Mouse (Mus musculus) liver, adult 2 months (tissue): ENCODE data around the gene Chadl. TPM values are rescaled to one million over a fixed set of nuclear protein-coding genes. Genes with fewer than 3 reads are reported as not detected.
"Not testable (repeated sequence)": the region's sequence is repeated elsewhere in the genome, so short reads cannot be mapped to it uniquely, and the experiment has no call there.

Experiments used
- DNase-seq: peaks from one replicate; pipeline ENCODE4 v3.0.0-alpha.2; 2011; ENCODE audit warnings: low read depth, low spot score; ENCODE audit errors: extremely low read depth
- H3K27ac ChIP-seq: fragments of 200-500 bp; replicated peaks from 2 replicates; pipeline ENCODE4 v1.5.1; 2012; ENCODE audit warnings: low read depth, mild to moderate bottlenecking, control low read depth, inconsistent platforms, low read length; ENCODE audit not compliant: insufficient read depth
- H3K27me3 ChIP-seq: fragments of 200-500 bp; 2 replicates; pipeline ENCODE4 v1.6.1; 2012; ENCODE audit warnings: mild to moderate bottlenecking, moderate library complexity, low read length, inconsistent platforms; ENCODE audit not compliant: control insufficient read depth, insufficient read depth
- H3K36me3 ChIP-seq: fragments of 200-500 bp; 2 replicates; pipeline ENCODE4 v1.6.1; 2012; ENCODE audit warnings: low read length, inconsistent platforms; ENCODE audit not compliant: control insufficient read depth, insufficient read depth
- H3K4me1 ChIP-seq: fragments of 200-500 bp; 2 replicates; pipeline ENCODE4 v1.6.1; 2011; ENCODE audit warnings: low read length; ENCODE audit not compliant: control insufficient read depth, insufficient read depth
- H3K4me3 ChIP-seq: fragments of 200-500 bp; 2 replicates; pipeline ENCODE4 v1.5.1; 2011; ENCODE audit warnings: low read depth, mild to moderate bottlenecking, control low read depth, low read length, moderate library complexity; ENCODE audit not compliant: insufficient read depth
- H3K79me2 ChIP-seq: fragments of 200-500 bp; 2 replicates; pipeline ENCODE4 v1.6.1; 2012; ENCODE audit warnings: inconsistent platforms, mild to moderate bottlenecking, low read length, moderate library complexity; ENCODE audit not compliant: control insufficient read depth, insufficient read depth
- H3K9ac ChIP-seq: fragments of 200-500 bp; 2 replicates; pipeline ENCODE4 v1.6.1; 2012; ENCODE audit warnings: low read depth, mild to moderate bottlenecking, control low read depth, inconsistent platforms, low read length
- CTCF ChIP-seq: fragments of 200-500 bp; IDR thresholded peaks from 2 replicates; pipeline ENCODE4 v1.5.1; 2011; ENCODE audit warnings: low read depth, low read length, control low read depth
- POLR2A ChIP-seq: fragments of 200-500 bp; IDR thresholded peaks from 2 replicates; pipeline ENCODE4 v1.6.1; 2011; ENCODE audit warnings: low read length, control low read depth; ENCODE audit not compliant: insufficient read depth; ENCODE audit errors: extremely low read depth
- WGBS: fragments of 180-500 bp; shearing (Covaris S2); methylation state at CpG from one replicate; pipeline ENCODE4 v1.1.7; 2018; 5-methylcytosine and 5-hydroxymethylcytosine counted together
- polyA plus RNA-seq: library from polyadenylated mRNA; depleted of rRNA; stranded (reverse); fragments of >200 nt; gene quantifications from 2 replicates; pipeline ENCODE4 v1.2.3, GENCODE M21; 2012
- total RNA-seq: library from RNA; depleted of rRNA; stranded (reverse); fragments of >200 nt; gene quantifications from 2 replicates; pipeline ENCODE4 v1.2.3, GENCODE M21; 2014

Gene Chadl
- total and polyA plus RNA-seq, 2 experiments, result 0.37 to 1.5 TPM

DNA sequence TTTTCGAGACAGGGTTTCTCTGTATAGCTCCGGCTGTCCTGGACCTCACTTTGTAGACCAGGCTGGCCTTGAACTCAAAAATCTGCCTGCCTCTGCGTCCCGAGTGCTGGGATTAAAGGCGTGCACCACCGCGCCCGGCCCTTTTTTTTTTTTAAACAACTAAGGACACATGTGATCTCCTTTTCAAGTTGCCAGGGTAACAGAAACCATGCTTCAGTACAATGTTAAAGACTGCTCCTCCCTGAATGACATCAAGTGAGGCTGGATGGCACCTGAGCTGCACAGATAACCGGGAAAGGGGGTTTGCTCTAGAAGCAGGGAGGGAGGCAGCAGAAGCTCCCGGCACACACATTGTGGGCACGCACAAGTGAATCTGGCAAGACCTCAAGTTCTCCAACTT lies 11.9 kb upstream of the Chadl start:
- Histone ChIP-seq H3K4me3 (no peak overlapping the region), H3K36me3 (peaks cover 25% of the 10 kb centered on the region; the same call in 1 of the 2 replicates), H3K27ac (no peak overlapping the region), H3K9ac (no peak overlapping the region), H3K79me2 (no peaks in the 10 kb centered on the region), H3K27me3 (no peaks in the 10 kb centered on the region), H3K4me1 (no peaks in the 10 kb centered on the region)
- 94% methylated on average over 11 of the region's 11 CpGs for WGBS
- TF ChIP-seq CTCF, result no peak
- no peak for TF ChIP-seq POLR2A
- DNase-seq, result no peak

- WGBS, result 94% methylated on average over 3 of the region's 3 CpGs
Measured at GRCm38 (mm10) chr15:81703094-81703489, 6.0 kb upstream of the Chadl start.

GRCm38 (mm10) chr15:81702306-81703093 lies 5.4 kb upstream of the Chadl start:
- Histone ChIP-seq H3K9ac (no peak overlapping the region), H3K4me3 (no peak overlapping the region), H3K36me3 (peaks cover 13% of the 10 kb centered on the region; the same call in 1 of the 2 replicates), H3K79me2 (no peaks in the 10 kb centered on the region), H3K27me3 (no peaks in the 10 kb centered on the region), H3K4me1 (peaks cover 22% of the 10 kb centered on the region), H3K27ac (peak overlapping the region; percentile 66)
- TF ChIP-seq CTCF (no peak), POLR2A (no peak)
- 39% methylated on average over 13 of the region's 13 CpGs for WGBS
- DNase-seq, result peak; percentile 71

More at GRCm38 (mm10) chr15:81703094-81703489, 6.0 kb upstream of the Chadl start:
- Histone ChIP-seq H3K9ac (no peak overlapping the region), H3K36me3 (peaks cover 13% of the 10 kb centered on the region; the same call in 1 of the 2 replicates), H3K79me2 (no peaks in the 10 kb centered on the region), H3K27ac (peak overlapping the region; percentile 66; the same call in 1 of the 2 replicates), H3K4me3 (no peak overlapping the region), H3K27me3 (no peaks in the 10 kb centered on the region), H3K4me1 (peaks cover 22% of the 10 kb centered on the region)
- no peak for TF ChIP-seq POLR2A
- no peak for TF ChIP-seq CTCF
- DNase-seq, result no peak

GRCm38 (mm10) chr15:81701350-81701749 lies 4.3 kb upstream of the Chadl start:
- not testable (repeated sequence) for H3K27ac ChIP-seq, H3K9ac ChIP-seq, H3K4me3 ChIP-seq, DNase-seq, H3K27me3 ChIP-seq, H3K79me2 ChIP-seq
- peaks cover 13% of the 10 kb centered on the region; the same call in 1 of the 2 replicates for H3K36me3 ChIP-seq
- WGBS, result 78% methylated on average over 4 of the region's 4 CpGs
- peaks cover 22% of the 10 kb centered on the region for H3K4me1 ChIP-seq

GRCm38 (mm10) chr15:81700601-81701000 lies 3.5 kb upstream of the Chadl start:
- no peaks in the 10 kb centered on the region for H3K79me2 ChIP-seq
- peaks cover 22% of the 10 kb centered on the region for H3K4me1 ChIP-seq
- H3K9ac ChIP-seq, result no peak overlapping the region
- H3K4me3 ChIP-seq, result no peak overlapping the region
- DNase-seq, result peak; percentile 84
- H3K27ac ChIP-seq, result peak overlapping the region; percentile 66
- TF ChIP-seq POLR2A (no peak), CTCF (no peak)
- H3K27me3 ChIP-seq, result no peaks in the 10 kb centered on the region
- 17% methylated on average over 8 of the region's 8 CpGs for WGBS
- peaks cover 9% of the 10 kb centered on the region; the same call in 1 of the 2 replicates for H3K36me3 ChIP-seq

DNA sequence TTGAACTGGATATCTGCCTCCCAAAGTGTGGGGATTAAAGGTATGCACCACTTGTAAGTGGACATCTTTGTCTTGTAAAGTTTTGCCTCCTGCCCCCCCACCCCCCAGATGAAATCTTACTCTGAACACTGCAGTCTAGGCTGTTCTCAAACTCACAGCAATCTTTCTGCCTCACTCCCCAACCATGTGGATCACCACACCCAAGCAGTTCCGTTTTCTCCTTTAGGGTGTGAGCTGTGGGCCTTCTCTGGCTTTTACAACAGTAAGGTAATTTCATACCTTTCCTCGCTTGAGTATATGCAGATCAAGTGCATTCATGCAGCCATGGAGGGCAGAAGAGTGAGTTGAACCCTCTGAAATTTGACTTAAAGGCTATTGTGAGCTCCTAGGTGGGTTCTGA lies 3.1 kb upstream of the Chadl start:
- Histone ChIP-seq H3K36me3 (peaks cover 6% of the 10 kb centered on the region; the same call in 1 of the 2 replicates), H3K27me3 (no peaks in the 10 kb centered on the region), H3K79me2 (no peaks in the 10 kb centered on the region), H3K9ac (no peak overlapping the region), H3K4me3 (no peak overlapping the region), H3K27ac (peak overlapping the region; percentile 44), H3K4me1 (peaks cover 22% of the 10 kb centered on the region)
- no peak for DNase-seq
- 69% methylated on average over 2 of the region's 2 CpGs for WGBS
- TF ChIP-seq CTCF (no peak), POLR2A (no peak)
